In the genomic region with DNA sequence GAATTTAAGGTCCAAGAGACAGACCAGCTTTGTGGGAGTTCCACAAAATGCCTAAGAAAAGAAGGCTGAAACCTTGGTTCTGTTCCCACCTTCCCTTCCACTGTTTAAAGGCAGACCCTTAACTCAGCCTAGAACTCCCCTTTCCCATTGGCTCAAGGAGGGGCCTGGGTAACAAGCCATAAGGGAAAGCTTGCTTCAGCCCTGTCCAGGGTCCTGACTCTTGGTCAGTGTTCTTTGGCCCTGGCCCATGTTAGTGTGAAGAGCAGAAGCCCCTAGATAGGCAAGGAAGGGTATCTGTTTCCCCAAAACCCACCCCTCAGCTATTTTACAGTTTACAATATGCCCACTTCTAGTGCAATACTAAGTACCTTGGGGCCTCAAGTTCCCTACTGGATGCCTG, we compare ENCODE assay signal across 21 mouse cellular contexts. TPM values are rescaled to one million over a fixed set of nuclear protein-coding genes. Genes with fewer than 3 reads are reported as not detected.
DNase-seq lines count a peak whose midpoint lies in the region; ATAC-seq lines count a peak whose summit lies in the region.
"Had no signal": no experiment of that assay in that cellular context is flagged by ENCODE, and none has a peak within 500 bp of the region (broad histone marks: within the 10 kb centered on the region; RNA-seq: fewer than 3 reads in every experiment).

No protein-coding gene starts in this region.

- peak; percentile 39 for DNase-seq in heart, postnatal 4 days
- no peak for DNase-seq in heart, postnatal 36 days
- DNase-seq in neural tube, embryonic 10.5 days (ENCODE audit: extremely low spot score, low spot score) = peak; percentile 30
- DNase-seq in embryonic facial prominence, embryonic 14.5 days (ENCODE audit: low spot score) = peak; percentile 14
- no peak for DNase-seq in thymus, adult 18-20 months
- DNase-seq in left cerebral cortex, adult 9 months (ENCODE audit: low spot score in 2 of 2) = no peak
- no peak for DNase-seq in thymus, postnatal 25 days
- DNase-seq: heart, adult 18-20 months; kidney, postnatal 14 days; layer of hippocampus, adult 9-11 months; liver, embryonic 13.5 days; right cerebral cortex, adult 18-20 months; thymus, postnatal 36 days had no signal

- H3K36me3 ChIP-seq in neural tube, embryonic 15.5 days = no peaks in the 10 kb centered on the region
- H3K36me3 ChIP-seq in embryonic facial prominence, embryonic 14.5 days (ENCODE audit: control insufficient read depth, insufficient read depth, low read length) = peaks cover 13% of the 10 kb centered on the region; the same call in 1 of the 2 replicates
- H3K36me3 ChIP-seq: heart, embryonic 13.5 days; limb, embryonic 12.5 days; liver, embryonic 13.5 days; midbrain, embryonic 15.5 days had no signal

- no peak overlapping the region for H3K4me2 ChIP-seq in neural tube, embryonic 15.5 days
- no peak overlapping the region for H3K4me2 ChIP-seq in embryonic facial prominence, embryonic 14.5 days (ENCODE audit: low read depth, low read length)
- H3K4me2 ChIP-seq: heart, embryonic 13.5 days; limb, embryonic 12.5 days; liver, embryonic 13.5 days; midbrain, embryonic 15.5 days had no signal

- no peaks in the 10 kb centered on the region for H3K27me3 ChIP-seq in neural tube, embryonic 15.5 days (replicated peaks)
- H3K27me3 ChIP-seq in embryonic facial prominence, embryonic 14.5 days (replicated peaks; ENCODE audit: control insufficient read depth, insufficient read depth, low read length) = no peaks in the 10 kb centered on the region
- H3K27me3 ChIP-seq: heart, embryonic 13.5 days; limb, embryonic 12.5 days; liver, embryonic 13.5 days; midbrain, embryonic 15.5 days had no signal

- H3K4me1 ChIP-seq in neural tube, embryonic 15.5 days = no peaks in the 10 kb centered on the region
- peaks cover 8% of the 10 kb centered on the region for H3K4me1 ChIP-seq in embryonic facial prominence, embryonic 14.5 days (ENCODE audit: control insufficient read depth, insufficient read depth, low read length)
- H3K4me1 ChIP-seq: limb, embryonic 12.5 days; midbrain, embryonic 15.5 days had no signal

- no peaks in the 10 kb centered on the region for H3K9me3 ChIP-seq in neural tube, embryonic 15.5 days (replicated peaks)
- H3K9me3 ChIP-seq in embryonic facial prominence, embryonic 14.5 days (ENCODE audit: control insufficient read depth, low read length) = no peaks in the 10 kb centered on the region
- H3K9me3 ChIP-seq: G1E; heart, embryonic 13.5 days; limb, embryonic 12.5 days; liver, embryonic 13.5 days; midbrain, embryonic 15.5 days had no signal

- no peak overlapping the region for H3K4me3 ChIP-seq in neural tube, embryonic 15.5 days (replicated peaks)
- no peak overlapping the region for H3K4me3 ChIP-seq in embryonic facial prominence, embryonic 14.5 days (ENCODE audit: low read depth, low read length)
- H3K4me3 ChIP-seq: heart, embryonic 13.5 days; left cerebral cortex, adult 2 months; limb, embryonic 12.5 days; liver, embryonic 13.5 days; midbrain, embryonic 15.5 days had no signal

- intact Hi-C loops in heart, postnatal 36 days (cut with DNase I) = no loop called here

- no peak for ATAC-seq in neural tube, embryonic 15.5 days (ENCODE audit: low FRiP score)
- ATAC-seq in embryonic facial prominence, embryonic 14.5 days (ENCODE audit: low read depth) = no peak
- ATAC-seq: hindbrain, postnatal 0 days; intestine, postnatal 0 days; midbrain, embryonic 15.5 days had no signal

- H3K9ac ChIP-seq in neural tube, embryonic 15.5 days (replicated peaks) = no peak overlapping the region
- H3K9ac ChIP-seq in embryonic facial prominence, embryonic 14.5 days (ENCODE audit: low read depth, low read length) = no peak overlapping the region
- H3K9ac ChIP-seq: heart, embryonic 13.5 days; limb, embryonic 12.5 days; liver, embryonic 13.5 days; midbrain, embryonic 15.5 days had no signal

- H3K27ac ChIP-seq in neural tube, embryonic 15.5 days (replicated peaks) = no peak overlapping the region
- H3K27ac ChIP-seq in embryonic facial prominence, embryonic 14.5 days (replicated peaks; ENCODE audit: low read depth, low read length) = no peak overlapping the region
- H3K27ac ChIP-seq: heart, embryonic 13.5 days; hindbrain, postnatal 0 days; left cerebral cortex, adult 2 months; limb, embryonic 12.5 days; liver, embryonic 13.5 days; midbrain, embryonic 15.5 days had no signal

RNA-seq across cellular contexts. Expression of a gene that starts 13.6 kb away (rescaled TPM):
- 1 to 10 TPM; 2.7 to 3.0 TPM for total RNA-seq in heart, postnatal 4 days (2021)
- total RNA-seq in heart, postnatal 36 days (2021) = 10 to 100 TPM in 1 of 2 experiments, 1 to 10 TPM in 1; 9.2 to 11.1 TPM
- 0.69 and 1.6 TPM in 2 replicates for polyA plus RNA-seq in neural tube, embryonic 15.5 days (2015; fragmentation: Nextera tagmentation; extraction: Ambion mirVana)
- polyA plus RNA-seq in embryonic facial prominence, embryonic 14.5 days (2014; fragmentation: Nextera tagmentation; extraction: Ambion mirVana) = 1.1 and 1.4 TPM in 2 replicates

Comparison
In these comparisons a context has a peak if more than half of its experiments do, and no peak if none do; other contexts are left out.
1. DNase-seq: peak in heart, postnatal 4 days (single experiment), neural tube, embryonic 10.5 days (single experiment) and embryonic facial prominence, embryonic 14.5 days (single experiment); none in heart, postnatal 36 days (0 of 2), thymus, adult 18-20 months (0 of 2), left cerebral cortex, adult 9 months (0 of 2) and thymus, postnatal 25 days (single experiment).